Mouse (Mus musculus): ENCODE results near the gene Myo1g. TPM values are rescaled to one million over a fixed set of nuclear protein-coding genes. Genes with fewer than 3 reads are reported as not detected.
A peak's percentile ranks its signal among the peaks of the same experiment; 100 is the strongest.

The Myo1g gene
- polyA plus RNA-seq, 1 experiment from 2014 or later = 1.1 TPM

DNA sequence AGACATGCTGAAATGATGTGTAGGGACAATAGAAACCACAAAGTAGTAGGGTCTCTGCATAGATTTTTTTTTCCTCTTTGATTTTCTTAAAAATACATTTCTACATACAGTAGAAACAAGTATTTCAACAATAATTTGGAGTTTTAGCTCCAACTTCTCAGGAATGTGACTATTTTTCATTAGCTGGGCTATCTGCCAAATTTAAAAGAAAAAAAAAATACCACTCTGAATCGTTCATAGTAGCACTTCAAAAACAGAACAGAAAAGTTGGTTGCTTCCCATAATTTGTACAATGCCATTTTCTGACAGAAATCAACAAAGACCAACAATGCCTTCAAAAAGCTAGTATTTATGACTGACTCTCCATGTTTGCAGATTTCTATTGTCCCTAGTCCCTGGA, 49.3 kb downstream of the Myo1g start:
- no peak for ATAC-seq (ENCODE audit: insufficient number of reproducible peaks, insufficient read depth, low FRiP score, low TSS enrichment)
- Histone ChIP-seq H3K4me2 (replicated peaks) (peak overlapping the region; percentile 90), H3K27me3 (no peaks in the 10 kb centered on the region), H3K4me3 (peak overlapping the region; percentile 41), H3K36me3 (peaks cover 10% of the 10 kb centered on the region), H3K9me3 (no peaks in the 10 kb centered on the region), H3K27ac (0 out of 2 replicates have a peak overlapping the region, but pooled peaks have one; percentile 17), H3K9ac (no peak overlapping the region), H3K4me1 (peaks cover 36% of the 10 kb centered on the region)
- WGBS = 25% methylated on average over 1 of the region's 1 CpGs

DNA sequence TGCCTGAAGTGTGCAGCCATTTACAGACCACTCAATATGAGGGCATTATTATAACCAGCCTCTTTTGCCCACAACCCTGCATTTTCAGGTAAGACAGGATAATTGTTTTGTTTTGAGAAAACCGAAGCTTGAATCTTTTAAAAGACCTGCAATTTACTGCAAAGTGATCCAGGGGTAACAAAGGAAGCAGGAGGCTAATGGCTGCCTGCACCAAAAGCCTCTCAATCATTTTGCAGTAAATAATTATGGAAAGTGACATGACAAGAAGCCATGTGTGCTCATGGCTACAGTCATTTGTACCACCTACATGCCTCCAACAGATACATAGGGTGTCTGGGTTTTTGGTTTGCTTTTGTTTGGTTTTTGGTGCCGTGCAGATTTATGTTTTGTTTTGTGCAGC, 49.7 kb downstream of the Myo1g start:
- no peaks in the 10 kb centered on the region for H3K27me3 ChIP-seq
- H3K9ac ChIP-seq = no peak overlapping the region
- peaks cover 36% of the 10 kb centered on the region for H3K4me1 ChIP-seq
- peaks cover 15% of the 10 kb centered on the region for H3K36me3 ChIP-seq
- H3K4me2 ChIP-seq (replicated peaks) = peak overlapping the region; percentile 90
- no peak for ATAC-seq (ENCODE audit: insufficient number of reproducible peaks, insufficient read depth, low FRiP score, low TSS enrichment)
- H3K27ac ChIP-seq = no peak overlapping the region
- H3K9me3 ChIP-seq = no peaks in the 10 kb centered on the region
- WGBS = 58% methylated on average over 2 of the region's 2 CpGs
- H3K4me3 ChIP-seq = peak overlapping the region; percentile 25

DNA sequence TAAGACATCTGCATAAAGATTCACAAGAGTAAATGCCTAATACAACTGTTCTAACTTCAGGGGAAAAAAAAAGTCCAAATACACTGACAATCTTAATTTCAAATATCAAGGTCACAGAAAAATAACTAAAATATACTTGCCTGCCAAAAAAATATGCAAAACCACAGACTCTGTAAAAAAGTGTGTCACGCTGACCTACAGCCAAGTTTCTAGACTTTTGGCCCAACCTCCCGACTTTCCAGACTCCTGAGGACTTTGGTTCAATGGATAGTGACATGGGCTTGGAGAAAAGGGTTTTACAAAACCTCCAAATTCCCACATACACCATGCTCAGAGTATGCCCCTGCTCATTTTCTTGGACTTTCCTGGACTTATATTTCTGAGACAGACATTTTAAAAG, 52.2 kb downstream of the Myo1g start:
- ATAC-seq (ENCODE audit: insufficient number of reproducible peaks, insufficient read depth, low FRiP score, low TSS enrichment) = no peak
- no peaks in the 10 kb centered on the region for H3K27me3 ChIP-seq
- no peaks in the 10 kb centered on the region for H3K9me3 ChIP-seq
- peaks cover 21% of the 10 kb centered on the region for H3K36me3 ChIP-seq
- no peak overlapping the region for H3K4me3 ChIP-seq
- H3K4me1 ChIP-seq = peaks cover 28% of the 10 kb centered on the region
- H3K4me2 ChIP-seq (replicated peaks) = no peak overlapping the region
- WGBS = 83% methylated on average over 2 of the region's 2 CpGs
- H3K9ac ChIP-seq = no peak overlapping the region
- H3K27ac ChIP-seq = no peak overlapping the region

DNA sequence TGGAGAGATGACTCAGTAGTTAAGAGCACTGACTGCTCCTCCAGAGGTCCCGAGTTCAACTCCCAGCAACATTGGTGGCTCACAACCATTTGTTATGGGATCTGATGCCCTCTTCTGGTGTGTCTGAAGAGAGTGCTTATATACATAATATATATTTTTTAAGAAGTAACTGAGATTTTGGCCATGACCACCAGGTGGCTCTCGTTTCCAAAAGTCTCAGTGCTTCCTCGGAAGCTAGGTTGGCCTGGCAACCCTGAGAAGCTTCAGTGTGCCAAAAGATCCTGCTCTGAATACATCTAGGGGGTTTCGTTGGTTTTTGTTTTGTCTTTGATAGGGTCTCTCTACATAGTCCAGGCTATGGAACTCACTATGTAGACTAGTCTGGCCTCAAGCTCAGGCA, 55.6 kb downstream of the Myo1g start:
- no peaks in the 10 kb centered on the region for H3K27me3 ChIP-seq
- no peak overlapping the region for H3K4me2 ChIP-seq (replicated peaks)
- no peaks in the 10 kb centered on the region for H3K9me3 ChIP-seq
- WGBS = 34% methylated on average over 4 of the region's 4 CpGs
- H3K4me3 ChIP-seq = no peak overlapping the region
- no peak overlapping the region for H3K27ac ChIP-seq
- H3K4me1 ChIP-seq = peaks cover 2% of the 10 kb centered on the region; the same call in 1 of the 2 replicates
- H3K9ac ChIP-seq = no peak overlapping the region
- ATAC-seq (ENCODE audit: insufficient number of reproducible peaks, insufficient read depth, low FRiP score, low TSS enrichment) = no peak
- peaks cover 21% of the 10 kb centered on the region for H3K36me3 ChIP-seq

DNA sequence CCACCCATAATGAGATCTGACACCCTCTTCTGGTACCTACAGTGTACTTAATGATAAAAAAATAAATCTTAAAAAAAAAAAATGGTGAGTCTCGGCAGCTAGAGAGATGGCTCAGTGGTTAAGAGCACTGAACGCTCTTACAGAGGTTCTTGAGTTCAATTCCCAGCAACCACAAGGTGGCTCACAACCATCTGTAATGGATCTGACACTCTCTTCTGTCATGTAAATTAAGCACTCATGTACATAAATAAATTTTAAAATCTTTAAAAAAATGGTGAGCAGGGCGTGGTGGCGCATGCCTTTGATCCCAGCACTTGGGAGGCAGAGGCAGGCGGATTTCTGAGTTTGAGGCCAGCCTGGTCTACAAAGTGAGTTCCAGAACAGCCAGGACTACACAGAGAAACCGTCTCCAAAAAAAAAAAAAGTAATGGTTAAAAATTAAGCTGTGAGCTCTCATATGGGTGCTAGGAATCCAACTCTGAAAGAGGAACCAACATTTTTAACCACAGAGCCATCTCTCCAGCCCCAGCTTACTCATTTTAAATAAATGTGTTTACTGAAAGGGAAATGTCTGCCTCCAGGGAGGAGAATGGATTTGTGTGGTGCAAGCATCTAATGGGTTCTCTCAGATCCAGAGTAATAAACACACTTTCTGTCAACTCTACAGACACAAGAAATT, 57.5 kb downstream of the Myo1g start:
- H3K27me3 ChIP-seq = no peaks in the 10 kb centered on the region
- H3K9me3 ChIP-seq = no peaks in the 10 kb centered on the region
- H3K36me3 ChIP-seq = peaks cover 21% of the 10 kb centered on the region
- no peak overlapping the region for H3K4me3 ChIP-seq
- H3K9ac ChIP-seq = no peak overlapping the region
- no peaks in the 10 kb centered on the region for H3K4me1 ChIP-seq
- no peak overlapping the region for H3K27ac ChIP-seq
- 87% methylated on average over 6 of the region's 6 CpGs for WGBS
- ATAC-seq (ENCODE audit: insufficient number of reproducible peaks, insufficient read depth, low FRiP score, low TSS enrichment) = no peak
- no peak overlapping the region for H3K4me2 ChIP-seq (replicated peaks)

Small RNAs within 50 kb of the gene (microRNA-seq; reads per million reads assigned to microRNA genes)
- not detected for gene Gm22123

Other genes starting within 250 kb of the Myo1g start
- 114 and 116 TPM in 2 replicates for gene Tmed4, start 246.1 kb downstream of the Myo1g start, polyA plus RNA-seq (2016; fragmentation: Nextera tagmentation; extraction: Ambion mirVana)
- gene Ogdh, start 229.3 kb downstream of the Myo1g start, polyA plus RNA-seq (2016; fragmentation: Nextera tagmentation; extraction: Ambion mirVana) = 96.0 and 99.9 TPM in 2 replicates
- gene Zmiz2, start 131.9 kb downstream of the Myo1g start, polyA plus RNA-seq (2016; fragmentation: Nextera tagmentation; extraction: Ambion mirVana) = 11.9 and 12.5 TPM in 2 replicates
- gene Ppia, start 105.5 kb downstream of the Myo1g start, polyA plus RNA-seq (2016; fragmentation: Nextera tagmentation; extraction: Ambion mirVana) = 5,090 and 5,096 TPM in 2 replicates
- 693 and 728 TPM in 2 replicates for gene H2afv, start 76.5 kb downstream of the Myo1g start, polyA plus RNA-seq (2016; fragmentation: Nextera tagmentation; extraction: Ambion mirVana)
- gene Purb, start 45.0 kb downstream of the Myo1g start, polyA plus RNA-seq (2016; fragmentation: Nextera tagmentation; extraction: Ambion mirVana) = 19.5 and 21.7 TPM in 2 replicates
- 90.6 and 96.0 TPM in 2 replicates for gene Ccm2, start 25.9 kb upstream of the Myo1g start, polyA plus RNA-seq (2016; fragmentation: Nextera tagmentation; extraction: Ambion mirVana)
- gene Nacad, start 85.1 kb upstream of the Myo1g start, polyA plus RNA-seq (2016; fragmentation: Nextera tagmentation; extraction: Ambion mirVana) = 10.0 and 16.6 TPM in 2 replicates
- gene Tbrg4, start 105.1 kb upstream of the Myo1g start, polyA plus RNA-seq (2016; fragmentation: Nextera tagmentation; extraction: Ambion mirVana) = 43.0 and 43.8 TPM in 2 replicates
- gene Wap, start 117.7 kb upstream of the Myo1g start, polyA plus RNA-seq (2016; fragmentation: Nextera tagmentation; extraction: Ambion mirVana) = not detected in 2 replicates
- gene Ramp3, start 137.6 kb upstream of the Myo1g start, polyA plus RNA-seq (2016; fragmentation: Nextera tagmentation; extraction: Ambion mirVana) = 5.5 and 7.3 TPM in 2 replicates

Measured in embryonic facial prominence, embryonic 12.5 days (tissue).